Mouse (Mus musculus) liver, embryonic 14.5 days (tissue): ENCODE data around the gene Por.

Source experiments
- CTCF ChIP-seq: IDR thresholded peaks from 2 replicates; pipeline ENCODE4 v1.5.1; 2016; ENCODE audit warnings: antibody characterized with exemption, low read depth, control low read depth
- EP300 ChIP-seq: IDR thresholded peaks from 2 replicates; pipeline ENCODE4 v1.6.1; 2016; ENCODE audit warnings: antibody characterized with exemption, low read depth

- TF ChIP-seq EP300 (no peak), CTCF (no peak)
Measured at GRCm38 (mm10) chr5:135710599-135711214, 40.9 kb downstream of the Por start.
